Mouse (Mus musculus) CD4-positive, CD25-positive, alpha-beta regulatory T cell, adult 4 months (primary cell): ENCODE data around the gene Slc2a3. TPM values are rescaled to one million over a fixed set of nuclear protein-coding genes. Genes with fewer than 3 reads are reported as not detected.
"Not testable (repeated sequence)": the region's sequence is repeated elsewhere in the genome, so short reads cannot be mapped to it uniquely, and the experiment has no call there.

Source experiments
- ATAC-seq: one replicate; pipeline ENCODE4 v1.8.0; 2017
- polyA plus RNA-seq, 2 experiments: library from polyadenylated mRNA; unstranded; fragments of 100-300 nt; shearing (Covaris generic); gene quantifications; one replicate each; pipeline ENCODE4 v1.2.1; 2017

Gene Slc2a3
- polyA plus RNA-seq, 2 experiments from 2014 or later: 103 to 138 TPM

DNA sequence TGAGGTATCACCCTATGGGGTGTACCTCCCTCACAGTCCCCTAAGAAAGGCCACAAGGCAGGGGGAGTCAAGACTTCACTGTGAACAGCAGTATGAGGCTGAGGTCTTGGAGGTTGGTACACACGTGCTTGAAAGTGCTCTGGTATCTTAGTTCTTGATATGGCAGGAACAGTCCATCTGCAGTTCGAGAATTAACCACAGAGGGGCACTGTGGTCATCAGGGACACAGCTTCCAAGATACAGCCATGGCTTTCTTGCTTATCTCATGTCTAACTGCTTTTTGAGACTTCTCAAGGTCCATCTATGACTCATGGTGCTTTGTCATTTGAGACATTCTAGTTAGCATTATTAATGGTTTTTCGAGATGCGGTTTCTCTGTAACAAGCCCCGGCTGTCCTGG, 3.0 kb upstream of the Slc2a3 start:
- peak; percentile 64 for ATAC-seq

- ATAC-seq: peak; percentile 71
These were observed 518 bp upstream of the Slc2a3 start for GRCm38 (mm10) chr6:122801801-122802514.

DNA sequence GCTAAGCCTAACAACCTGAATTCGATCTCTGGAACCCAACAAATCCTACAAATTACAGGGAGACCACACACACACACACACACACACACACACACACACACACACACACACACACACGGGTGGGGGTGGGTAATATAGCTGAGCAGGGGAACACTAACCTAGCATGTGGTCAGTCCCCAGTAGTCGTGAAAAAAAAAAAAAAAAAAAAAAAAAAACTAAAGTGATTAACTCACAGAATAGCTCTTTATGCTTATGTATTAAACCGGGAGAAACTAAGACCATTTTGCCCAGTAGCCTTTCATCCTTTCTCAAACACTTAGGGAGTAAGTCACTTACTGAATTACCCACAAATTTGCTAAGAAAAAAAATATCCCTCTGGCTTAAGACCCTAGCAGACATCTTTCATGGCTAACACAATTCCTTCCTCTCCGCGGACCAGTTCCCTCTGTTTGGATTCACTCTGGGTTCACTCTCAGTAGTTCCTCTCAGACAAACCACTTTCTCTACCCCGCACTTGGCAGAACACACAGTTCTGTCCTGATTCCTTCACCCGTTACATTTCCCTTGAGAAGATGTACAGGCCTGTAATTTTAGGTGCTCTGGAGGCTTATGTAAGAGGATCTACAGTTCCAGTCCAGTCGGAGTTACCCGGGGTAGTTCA, 670 bp downstream of the Slc2a3 start:
- ATAC-seq: no peak

- ATAC-seq: no peak
These were observed 6.0 kb downstream of the Slc2a3 start for GRCm38 (mm10) chr6:122795254-122795935.

- ATAC-seq: peak; percentile 97
These were observed 15.2 kb downstream of the Slc2a3 start for GRCm38 (mm10) chr6:122786275-122786674.

DNA sequence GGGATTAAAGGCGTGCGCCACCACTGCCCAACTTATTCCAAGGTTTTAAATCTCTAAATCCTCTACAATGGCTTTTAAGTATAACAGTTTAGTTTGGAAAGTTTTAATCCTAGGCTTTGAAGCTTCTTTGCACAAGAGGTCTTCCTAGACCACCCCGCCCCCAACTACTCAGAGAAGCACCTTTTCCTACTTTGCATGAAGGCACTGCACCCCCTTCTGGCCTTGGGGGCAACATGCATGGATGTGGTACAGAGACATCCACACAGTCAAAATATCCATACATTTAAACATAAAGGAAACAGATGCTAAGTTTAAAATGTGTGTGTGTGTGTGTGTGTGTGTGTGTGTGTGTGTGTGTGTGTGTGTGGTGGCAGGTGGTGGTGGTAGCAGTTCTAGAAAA, 16.6 kb downstream of the Slc2a3 start:
- no peak for ATAC-seq

- no peak for ATAC-seq
These were observed 19.3 kb downstream of the Slc2a3 start for GRCm38 (mm10) chr6:122782164-122782563.

- ATAC-seq: no peak
These were observed 20.3 kb downstream of the Slc2a3 start for GRCm38 (mm10) chr6:122781167-122781566.

GRCm38 (mm10) chr6:122779916-122780315, 21.5 kb downstream of the Slc2a3 start:
- no peak for ATAC-seq

- no peak for ATAC-seq
These were observed 25.4 kb downstream of the Slc2a3 start for GRCm38 (mm10) chr6:122776040-122776439.

- ATAC-seq: no peak
These were observed 27.1 kb downstream of the Slc2a3 start for GRCm38 (mm10) chr6:122774345-122774744.

GRCm38 (mm10) chr6:122772701-122773100, 28.7 kb downstream of the Slc2a3 start:
- ATAC-seq: no peak

DNA sequence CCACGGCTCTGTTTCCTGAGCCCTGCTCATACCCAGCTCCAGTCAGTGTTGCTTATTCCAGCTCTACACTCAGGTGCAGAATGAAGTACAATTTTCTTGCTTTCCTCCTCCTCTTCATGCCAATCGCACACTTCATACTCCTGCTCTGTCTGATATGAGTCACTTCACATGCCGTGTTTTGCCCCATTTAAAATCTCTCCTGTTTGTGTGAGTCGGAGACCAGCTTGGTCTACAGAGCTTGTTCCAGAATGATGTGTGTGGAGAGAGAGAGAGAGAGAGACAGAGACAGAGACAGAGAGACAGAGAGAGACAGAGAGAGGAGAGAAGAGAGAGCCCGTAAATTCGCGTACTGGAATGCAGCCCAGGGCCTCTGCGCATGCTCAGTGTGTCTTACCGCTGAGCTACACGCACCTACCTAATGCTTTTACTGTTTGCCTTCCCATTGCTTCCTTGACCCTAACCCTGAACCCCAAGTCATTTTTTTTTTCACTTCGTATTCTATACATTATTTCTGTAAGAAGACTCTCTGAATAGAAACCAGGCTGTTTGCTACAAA, 30.6 kb downstream of the Slc2a3 start:
- no peak for ATAC-seq

GRCm38 (mm10) chr6:122769771-122770759, 31.4 kb downstream of the Slc2a3 start:
- ATAC-seq: no peak

GRCm38 (mm10) chr6:122768256-122768655, 33.2 kb downstream of the Slc2a3 start:
- ATAC-seq: no peak

- not testable (repeated sequence) for ATAC-seq
These were observed 34.4 kb downstream of the Slc2a3 start for GRCm38 (mm10) chr6:122767012-122767411.

DNA sequence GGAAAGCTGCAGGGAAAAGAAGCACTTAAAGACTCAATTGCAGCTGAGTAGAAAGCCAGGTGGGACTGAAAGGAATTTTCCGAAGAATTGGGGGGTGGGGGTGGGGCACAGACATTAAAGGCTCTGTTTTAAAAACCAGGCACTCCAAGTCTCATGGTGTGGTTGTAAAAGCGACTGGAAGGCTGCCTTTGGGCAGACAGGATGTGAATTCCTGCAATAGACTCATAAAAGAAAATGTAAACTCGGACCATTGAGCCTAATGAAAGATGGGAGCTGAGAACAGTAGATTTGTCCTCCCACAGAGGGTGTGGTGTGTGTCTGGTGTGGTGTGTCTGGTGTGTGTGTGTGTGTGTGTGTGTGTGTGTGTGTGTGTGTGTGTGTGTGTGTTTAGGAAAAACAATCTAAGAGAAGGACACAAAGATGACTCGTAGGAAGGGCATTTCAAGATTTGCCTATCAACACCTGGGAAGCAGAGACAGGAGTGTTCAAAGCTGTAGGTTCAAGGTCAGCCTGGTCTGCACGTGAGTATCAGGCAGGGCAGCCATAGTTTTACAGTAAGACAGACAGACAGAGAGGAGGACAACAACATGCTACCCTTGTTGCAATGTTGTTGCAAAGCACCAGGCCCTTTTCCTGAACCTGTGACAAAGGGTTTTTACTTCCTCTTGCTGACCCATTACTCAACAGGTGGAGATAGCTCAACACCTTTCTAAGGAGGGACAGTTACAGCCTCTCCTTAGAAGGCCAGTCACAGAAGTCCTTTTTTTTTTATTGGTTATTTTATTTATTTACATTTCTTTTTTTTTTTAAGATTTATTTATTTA, 35.1 kb downstream of the Slc2a3 start:
- ATAC-seq: no peak

- ATAC-seq: no peak
These were observed 36.0 kb downstream of the Slc2a3 start for GRCm38 (mm10) chr6:122765298-122765956.

GRCm38 (mm10) chr6:122764446-122765297, 36.8 kb downstream of the Slc2a3 start:
- peak; percentile 76 for ATAC-seq
